Mouse (Mus musculus): ENCODE measurements around the gene Gvin1. TPM values are rescaled to one million over a fixed set of nuclear protein-coding genes. Genes with fewer than 3 reads are reported as not detected.
"Not testable (repeated sequence)": the region's sequence is repeated elsewhere in the genome, so short reads cannot be mapped to it uniquely, and the experiment has no call there.

Gene Gvin1
- total and polyA plus RNA-seq, 2 experiments from 2014 or later = 0.09 to 0.26 TPM

DNA sequence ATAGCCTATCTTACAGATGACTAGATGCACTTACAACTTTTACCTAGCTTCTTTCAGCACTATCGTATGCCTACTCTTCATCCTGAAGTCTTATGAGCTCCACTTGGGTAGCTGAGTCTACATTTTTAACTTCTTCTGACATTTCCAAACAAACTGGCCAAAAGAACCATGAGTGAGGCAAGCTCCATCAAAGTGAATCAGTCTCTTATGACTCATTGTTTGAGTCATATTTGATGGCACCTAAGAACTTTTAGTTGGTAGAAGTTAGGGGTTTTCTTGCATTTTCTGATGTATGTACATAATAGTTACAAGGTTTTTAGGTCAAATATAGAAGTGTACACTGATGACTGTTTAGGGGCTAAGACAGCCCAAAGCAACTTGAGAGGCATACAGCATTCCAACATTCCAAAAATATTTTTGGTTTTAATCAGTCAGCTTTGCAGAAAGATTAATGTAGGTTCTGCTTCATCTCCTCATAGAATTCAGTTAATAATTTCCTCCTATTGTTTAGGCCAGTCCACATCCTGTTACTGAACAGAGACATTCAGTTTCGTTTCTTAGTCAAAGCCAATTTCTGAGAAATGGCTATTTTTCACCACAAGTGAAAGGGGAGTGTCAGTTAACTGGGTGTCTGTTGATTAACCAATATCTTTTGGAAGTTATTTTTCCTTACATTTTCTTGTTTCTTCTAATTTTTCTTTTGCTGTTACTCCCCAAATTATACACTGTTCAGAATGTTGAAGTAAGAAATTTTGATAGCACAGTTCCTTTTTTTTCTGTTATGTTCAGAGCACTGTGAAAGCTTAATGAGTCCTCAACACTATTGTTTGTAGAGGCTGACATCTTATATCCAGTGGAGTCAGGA is 21.4 kb upstream of the Gvin1 start:
- no peaks in the 10 kb centered on the region for H3K4me1 ChIP-seq (ENCODE audit: insufficient read depth, low read length)
- 73% methylated on average over 2 of the region's 2 CpGs for WGBS
- no peak for TF ChIP-seq CTCF (IDR thresholded peaks at IDR 0.05; ENCODE audit: low read depth)
- DNase-seq (ENCODE audit: low spot score) (no peak), ATAC-seq (no peak)
- H3K4me2 ChIP-seq (ENCODE audit: low read depth, low read length) = no peak overlapping the region
- no peak overlapping the region for H3K4me3 ChIP-seq (ENCODE audit: low read length)
- H3K27me3 ChIP-seq (ENCODE audit: insufficient read depth, low read length) = no peaks in the 10 kb centered on the region
- no peak overlapping the region for H3K27ac ChIP-seq
- no peaks in the 10 kb centered on the region for H3K9me3 ChIP-seq (ENCODE audit: low read length)
- no peaks in the 10 kb centered on the region for H3K36me3 ChIP-seq (ENCODE audit: insufficient read depth, low read length)
- H3K9ac ChIP-seq (replicated peaks; ENCODE audit: low read length) = no peak overlapping the region

DNA sequence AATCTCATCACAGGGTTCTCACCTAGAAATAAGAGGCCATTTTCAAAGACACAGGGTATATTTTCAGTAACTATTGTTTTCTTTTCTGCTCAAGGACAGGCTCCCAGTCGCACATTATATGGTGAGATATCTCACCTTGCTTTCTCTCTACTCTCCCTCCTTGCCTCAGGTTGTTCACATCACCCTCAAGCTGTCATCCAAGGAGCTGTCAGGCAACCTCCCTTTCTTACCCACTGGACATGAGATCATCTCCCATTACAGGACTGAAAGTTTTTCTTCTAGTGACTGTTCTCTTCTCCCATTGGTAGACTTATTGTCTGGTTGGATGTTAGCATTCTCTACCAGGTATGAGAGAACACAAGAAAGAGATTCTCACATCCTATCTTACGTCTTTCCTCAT is 20.5 kb upstream of the Gvin1 start:
- no peaks in the 10 kb centered on the region for H3K4me1 ChIP-seq (ENCODE audit: insufficient read depth, low read length)
- H3K36me3 ChIP-seq (ENCODE audit: insufficient read depth, low read length) = no peaks in the 10 kb centered on the region
- H3K27ac ChIP-seq = no peak overlapping the region
- DNase-seq (ENCODE audit: low spot score) (no peak), ATAC-seq (no peak)
- no peaks in the 10 kb centered on the region for H3K9me3 ChIP-seq (ENCODE audit: low read length)
- no peak for TF ChIP-seq CTCF (IDR thresholded peaks at IDR 0.05; ENCODE audit: low read depth)
- H3K27me3 ChIP-seq (ENCODE audit: insufficient read depth, low read length) = no peaks in the 10 kb centered on the region
- no peak overlapping the region for H3K4me3 ChIP-seq (ENCODE audit: low read length)
- 74% methylated on average over 2 of the region's 2 CpGs for WGBS
- no peak overlapping the region for H3K4me2 ChIP-seq (ENCODE audit: low read depth, low read length)
- H3K9ac ChIP-seq (replicated peaks; ENCODE audit: low read length) = no peak overlapping the region

DNA sequence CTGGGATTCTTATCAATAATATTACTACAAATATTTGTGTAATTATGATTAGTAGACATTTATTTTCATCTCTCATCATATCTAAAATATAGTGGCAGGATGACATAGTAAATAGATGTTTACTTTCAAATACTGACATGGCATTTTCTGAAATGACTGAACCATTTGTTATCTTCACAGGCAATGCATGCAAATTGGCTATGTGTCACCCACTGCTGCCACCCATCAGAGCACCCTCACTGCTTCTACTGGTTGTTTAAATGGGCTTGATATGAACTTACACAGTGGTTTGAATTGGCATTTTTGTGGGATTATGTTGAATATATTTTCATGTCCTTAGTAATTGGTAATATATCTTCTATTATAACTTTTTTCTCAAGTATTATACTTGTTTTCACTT is 784 bp upstream of the Gvin1 start:
- not testable (repeated sequence) for H3K4me1 ChIP-seq (ENCODE audit: insufficient read depth, low read length); H3K9ac ChIP-seq (replicated peaks; ENCODE audit: low read length); H3K4me3 ChIP-seq (ENCODE audit: low read length); H3K4me2 ChIP-seq (ENCODE audit: low read depth, low read length); H3K27ac ChIP-seq; H3K27me3 ChIP-seq (ENCODE audit: insufficient read depth, low read length); H3K9me3 ChIP-seq (ENCODE audit: low read length); DNase-seq (ENCODE audit: low spot score); H3K36me3 ChIP-seq (ENCODE audit: insufficient read depth, low read length); ATAC-seq

DNA sequence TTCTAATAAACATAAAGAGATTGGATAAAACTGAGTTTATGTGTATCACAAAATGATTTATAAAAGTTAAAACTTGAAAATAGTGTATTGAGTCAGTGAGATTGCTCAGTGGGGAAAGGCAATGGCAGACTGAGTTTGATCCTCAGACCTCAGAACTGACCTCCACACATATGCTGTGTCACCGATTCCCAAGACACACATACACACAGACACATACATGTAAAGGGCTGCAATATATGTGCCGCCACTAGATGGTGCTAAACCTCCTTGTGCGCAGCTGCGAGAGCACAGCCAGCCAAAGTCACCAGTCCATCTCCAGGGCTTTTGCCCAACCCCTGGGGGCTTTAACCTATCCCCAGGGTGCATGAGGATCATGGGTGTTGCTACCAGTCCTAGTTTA is 1.4 kb downstream of the Gvin1 start:
- H3K4me1 ChIP-seq (ENCODE audit: insufficient read depth, low read length); H3K27me3 ChIP-seq (ENCODE audit: insufficient read depth, low read length); H3K9ac ChIP-seq (replicated peaks; ENCODE audit: low read length); H3K27ac ChIP-seq; H3K4me2 ChIP-seq (ENCODE audit: low read depth, low read length); H3K9me3 ChIP-seq (ENCODE audit: low read length); DNase-seq (ENCODE audit: low spot score); H3K36me3 ChIP-seq (ENCODE audit: insufficient read depth, low read length); H3K4me3 ChIP-seq (ENCODE audit: low read length): not testable (repeated sequence)
- no CpG with 5 or more reads among the region's 4 CpGs for WGBS
- ATAC-seq = peak; percentile 27; the same call in 1 of the 2 replicates

DNA sequence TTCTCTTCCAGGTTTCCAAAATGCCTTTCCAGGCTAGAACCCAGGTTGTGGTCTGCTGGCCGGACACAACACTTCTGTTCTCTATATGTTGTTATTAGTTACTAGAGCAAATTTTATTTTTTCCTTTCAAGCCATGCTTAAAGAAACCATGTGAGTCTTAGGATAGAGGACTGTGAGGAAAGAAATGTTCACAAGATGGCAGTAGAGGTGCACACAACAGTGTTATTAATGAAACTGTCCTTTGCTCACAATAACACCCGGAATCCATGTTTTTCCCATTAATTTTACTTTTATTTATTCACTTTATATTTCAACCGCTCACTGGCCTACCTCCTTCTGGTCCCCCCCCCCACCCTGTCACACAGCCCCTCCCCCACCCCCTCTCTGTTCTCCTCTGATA is 8.5 kb downstream of the Gvin1 start:
- not testable (repeated sequence) for H3K9ac ChIP-seq (replicated peaks; ENCODE audit: low read length); H3K27ac ChIP-seq; H3K9me3 ChIP-seq (ENCODE audit: low read length); H3K4me2 ChIP-seq (ENCODE audit: low read depth, low read length); H3K36me3 ChIP-seq (ENCODE audit: insufficient read depth, low read length); H3K4me1 ChIP-seq (ENCODE audit: insufficient read depth, low read length); H3K27me3 ChIP-seq (ENCODE audit: insufficient read depth, low read length); H3K4me3 ChIP-seq (ENCODE audit: low read length); ATAC-seq; DNase-seq (ENCODE audit: low spot score)
- 86% methylated on average over 2 of the region's 3 CpGs for WGBS

DNA sequence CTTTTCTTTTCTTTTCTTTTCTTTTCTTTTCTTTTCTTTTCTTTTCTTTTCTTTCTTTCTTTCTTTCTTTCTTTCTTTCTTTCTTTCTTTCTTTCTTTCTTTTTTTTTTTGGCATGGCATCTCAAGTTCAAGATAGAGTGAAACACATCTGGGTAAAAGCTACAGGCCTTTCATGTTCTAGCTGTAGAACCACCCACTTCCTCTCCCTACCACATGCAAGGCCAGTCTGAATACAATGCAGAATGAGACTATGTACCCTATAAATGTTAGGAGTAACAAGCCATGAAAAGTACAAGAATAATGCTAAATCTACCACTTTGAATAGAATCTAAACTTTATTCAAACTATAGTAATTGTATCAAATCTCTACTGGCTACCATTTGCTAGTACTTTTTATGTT is 38.1 kb downstream of the Gvin1 start:
- H3K9ac ChIP-seq (replicated peaks; ENCODE audit: low read length); H3K4me1 ChIP-seq (ENCODE audit: insufficient read depth, low read length); H3K9me3 ChIP-seq (ENCODE audit: low read length); H3K27ac ChIP-seq; ATAC-seq; DNase-seq (ENCODE audit: low spot score); H3K27me3 ChIP-seq (ENCODE audit: insufficient read depth, low read length); H3K4me3 ChIP-seq (ENCODE audit: low read length); H3K4me2 ChIP-seq (ENCODE audit: low read depth, low read length); H3K36me3 ChIP-seq (ENCODE audit: insufficient read depth, low read length): not testable (repeated sequence)

DNA sequence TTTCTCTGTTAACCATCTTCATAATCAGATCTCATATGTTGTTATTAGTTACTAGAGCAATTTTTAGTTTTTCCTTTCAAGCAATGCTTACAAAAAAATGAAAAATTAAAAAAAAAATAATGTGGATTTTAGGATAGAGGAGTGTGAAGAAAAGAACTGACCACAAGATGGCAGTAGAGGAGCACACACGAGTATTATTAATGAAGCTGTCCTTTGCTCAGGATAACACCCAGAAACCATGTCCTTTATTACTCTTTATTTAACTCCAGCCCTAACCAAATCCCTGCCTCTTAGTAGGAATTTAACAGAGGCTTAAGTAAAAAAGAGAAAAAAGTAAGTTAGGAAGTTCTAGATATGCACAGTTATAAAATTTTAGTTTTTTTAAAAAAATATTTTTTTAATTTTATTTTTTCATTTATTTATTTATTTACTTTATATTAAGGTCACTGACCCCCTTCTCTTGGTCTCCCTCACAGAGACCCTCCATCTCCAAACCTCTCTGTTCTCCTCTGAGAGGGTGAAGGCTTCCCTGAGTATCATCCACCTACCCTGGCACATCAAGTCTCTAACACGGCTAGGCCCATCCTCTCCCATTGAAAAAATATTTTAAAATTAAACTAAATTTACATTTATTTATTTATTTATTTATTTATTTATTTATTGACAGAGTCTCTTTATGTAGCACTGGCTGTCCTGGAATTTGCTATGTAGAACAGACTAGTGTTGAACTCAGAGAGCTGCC is 69.9 kb downstream of the Gvin1 start:
- H3K36me3 ChIP-seq (ENCODE audit: insufficient read depth, low read length); H3K4me1 ChIP-seq (ENCODE audit: insufficient read depth, low read length); H3K4me2 ChIP-seq (ENCODE audit: low read depth, low read length); H3K27me3 ChIP-seq (ENCODE audit: insufficient read depth, low read length); H3K9ac ChIP-seq (replicated peaks; ENCODE audit: low read length); H3K27ac ChIP-seq; H3K9me3 ChIP-seq (ENCODE audit: low read length); H3K4me3 ChIP-seq (ENCODE audit: low read length); DNase-seq (ENCODE audit: low spot score): not testable (repeated sequence)
- ATAC-seq = peak; percentile 64
- WGBS = no CpG with 5 or more reads among the region's 2 CpGs

DNA sequence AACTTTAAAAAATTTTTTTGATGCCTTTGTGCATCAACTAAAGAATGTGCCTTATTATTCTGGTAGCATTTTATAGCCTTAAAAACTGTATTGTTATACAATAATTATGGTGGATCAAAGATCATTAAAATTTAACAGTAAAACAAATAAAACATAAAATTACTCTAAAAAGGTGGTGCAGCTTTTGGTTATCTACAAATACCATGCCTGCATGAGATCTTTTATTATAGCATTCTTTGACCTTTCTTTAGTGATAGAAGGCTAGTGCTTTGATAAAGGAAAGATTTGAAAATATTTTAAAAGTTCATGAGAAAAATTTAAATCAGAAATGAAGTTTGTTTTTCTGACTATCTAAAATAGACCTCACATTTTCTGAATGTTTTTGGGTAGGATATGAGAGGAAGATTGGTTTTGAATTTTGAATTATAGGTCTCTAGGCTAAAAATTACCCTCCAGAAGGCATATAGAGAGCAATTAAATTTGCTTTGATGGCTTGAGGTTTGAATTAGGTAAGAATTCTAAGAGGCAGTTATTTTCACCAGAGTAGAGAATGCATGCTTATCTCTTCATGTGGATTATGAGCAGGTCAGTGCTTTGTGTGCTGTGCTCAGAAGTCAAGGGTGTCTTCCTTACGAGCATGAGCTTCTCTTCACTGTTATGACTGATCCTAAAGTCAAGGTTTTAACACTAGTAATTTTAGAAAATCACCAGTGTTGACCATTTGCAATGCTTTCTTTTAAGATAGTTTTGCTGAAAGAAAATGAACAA is 73.8 kb downstream of the Gvin1 start:
- WGBS = no CpG with 5 or more reads among the region's 1 CpGs
- DNase-seq (ENCODE audit: low spot score); H3K27me3 ChIP-seq (ENCODE audit: insufficient read depth, low read length); H3K4me3 ChIP-seq (ENCODE audit: low read length); H3K9ac ChIP-seq (replicated peaks; ENCODE audit: low read length); ATAC-seq; H3K4me2 ChIP-seq (ENCODE audit: low read depth, low read length); H3K27ac ChIP-seq; H3K4me1 ChIP-seq (ENCODE audit: insufficient read depth, low read length); H3K36me3 ChIP-seq (ENCODE audit: insufficient read depth, low read length); H3K9me3 ChIP-seq (ENCODE audit: low read length): not testable (repeated sequence)

DNA sequence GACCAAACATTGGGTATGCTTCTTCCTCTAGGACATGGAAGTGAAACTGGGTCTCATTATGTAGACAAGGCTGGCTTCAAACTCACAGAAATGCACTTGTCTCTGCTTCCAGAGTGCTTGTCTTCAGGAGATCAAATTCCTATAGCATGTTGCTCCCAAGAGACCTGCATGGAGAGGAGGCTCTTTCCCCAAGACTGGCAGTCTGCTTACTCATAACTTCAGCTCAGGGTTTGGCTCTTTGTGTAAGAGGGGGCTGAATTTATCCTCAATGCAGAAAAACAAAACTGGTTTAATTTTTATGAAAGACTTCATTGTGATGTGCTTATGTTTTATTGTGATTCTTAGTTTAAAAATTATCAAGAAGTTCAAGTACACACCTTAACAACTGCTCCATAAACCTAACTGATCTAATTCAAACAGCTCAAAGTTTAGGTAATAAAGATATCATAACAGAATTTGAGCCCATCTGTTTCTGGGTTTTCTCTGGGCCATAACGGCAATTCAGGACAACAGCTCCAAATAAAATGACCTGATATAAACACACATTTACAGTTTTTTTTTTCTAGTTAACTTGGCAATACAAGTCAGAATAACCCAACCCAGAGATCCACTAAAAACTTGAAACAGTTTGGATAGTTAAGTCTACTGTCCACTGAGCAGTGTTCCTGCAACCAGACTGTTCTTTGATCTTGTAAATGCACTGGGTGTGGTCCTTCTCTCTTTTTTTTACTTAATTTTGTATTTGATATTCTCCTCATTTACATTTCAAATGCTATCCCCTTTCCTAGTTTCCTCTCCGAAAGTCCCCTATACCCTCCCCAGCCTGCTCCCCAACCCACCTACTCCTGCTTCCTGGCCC is 97.8 kb downstream of the Gvin1 start:
- not testable (repeated sequence) for ATAC-seq; H3K27ac ChIP-seq; H3K4me1 ChIP-seq (ENCODE audit: insufficient read depth, low read length); H3K4me3 ChIP-seq (ENCODE audit: low read length); DNase-seq (ENCODE audit: low spot score); H3K27me3 ChIP-seq (ENCODE audit: insufficient read depth, low read length); H3K4me2 ChIP-seq (ENCODE audit: low read depth, low read length); H3K9me3 ChIP-seq (ENCODE audit: low read length); H3K36me3 ChIP-seq (ENCODE audit: insufficient read depth, low read length); H3K9ac ChIP-seq (replicated peaks; ENCODE audit: low read length)
- no CpG with 5 or more reads among the region's 2 CpGs for WGBS

Measured in hindbrain, postnatal 0 days (tissue).